Mouse (Mus musculus): ENCODE data around the gene Unc45a.

Unc45a gene

GRCm38 (mm10) chr7:80368009-80368408 lies 27.2 kb upstream of the Unc45a start:
- DNase-seq (ENCODE audit: low read depth, low spot score): no peak

- DNase-seq (ENCODE audit: low read depth, low spot score): no peak
Measured at GRCm38 (mm10) chr7:80367232-80367631, 26.4 kb upstream of the Unc45a start.

- no peak for DNase-seq (ENCODE audit: low read depth, low spot score)
Measured at GRCm38 (mm10) chr7:80365759-80366158, 25.0 kb upstream of the Unc45a start.

- peak; percentile 62 for DNase-seq (ENCODE audit: low read depth, low spot score)
Measured at GRCm38 (mm10) chr7:80360435-80360834, 19.6 kb upstream of the Unc45a start.

- DNase-seq (ENCODE audit: low read depth, low spot score): no peak
Measured at GRCm38 (mm10) chr7:80358039-80358438, 17.2 kb upstream of the Unc45a start.

- no peak for DNase-seq (ENCODE audit: low read depth, low spot score)
Measured at GRCm38 (mm10) chr7:80357156-80357555, 16.4 kb upstream of the Unc45a start.

- DNase-seq (ENCODE audit: low read depth, low spot score): no peak
Measured at GRCm38 (mm10) chr7:80356351-80356750, 15.5 kb upstream of the Unc45a start.

- DNase-seq (ENCODE audit: low read depth, low spot score): no peak
Measured at GRCm38 (mm10) chr7:80352920-80353319, 12.1 kb upstream of the Unc45a start.

- no peak for DNase-seq (ENCODE audit: low read depth, low spot score)
Measured at GRCm38 (mm10) chr7:80350808-80351207, 10.0 kb upstream of the Unc45a start.

GRCm38 (mm10) chr7:80347670-80348586 lies 7.1 kb upstream of the Unc45a start:
- DNase-seq (ENCODE audit: low read depth, low spot score): no peak

- no peak for DNase-seq (ENCODE audit: low read depth, low spot score)
Measured at GRCm38 (mm10) chr7:80346830-80347229, 6.0 kb upstream of the Unc45a start.

GRCm38 (mm10) chr7:80346173-80346572 lies 5.4 kb upstream of the Unc45a start:
- no peak for DNase-seq (ENCODE audit: low read depth, low spot score)

- DNase-seq (ENCODE audit: low read depth, low spot score): no peak
Measured at GRCm38 (mm10) chr7:80343270-80344018, 2.6 kb upstream of the Unc45a start.

- DNase-seq (ENCODE audit: low read depth, low spot score): peak; percentile 84
Measured at GRCm38 (mm10) chr7:80342858-80343257, 2.1 kb upstream of the Unc45a start, which contains the start of gene Hddc3. Hddc3 (plus strand) TSS chr7:80343104.

- DNase-seq (ENCODE audit: low read depth, low spot score): no peak
Measured at GRCm38 (mm10) chr7:80341793-80342192, 988 bp upstream of the Unc45a start.

- peak; percentile 98 for DNase-seq (ENCODE audit: low read depth, low spot score)
Measured at GRCm38 (mm10) chr7:80339793-80340628, 794 bp downstream of the Unc45a start.

GRCm38 (mm10) chr7:80339371-80339770 lies 1.4 kb downstream of the Unc45a start:
- no peak for DNase-seq (ENCODE audit: low read depth, low spot score)

GRCm38 (mm10) chr7:80336932-80337331 lies 3.9 kb downstream of the Unc45a start:
- no peak for DNase-seq (ENCODE audit: low read depth, low spot score)

- DNase-seq (ENCODE audit: low read depth, low spot score): no peak
Measured at GRCm38 (mm10) chr7:80334848-80335247, 6.0 kb downstream of the Unc45a start.

GRCm38 (mm10) chr7:80331433-80331832 lies 9.4 kb downstream of the Unc45a start:
- DNase-seq (ENCODE audit: low read depth, low spot score): no peak

- no peak for DNase-seq (ENCODE audit: low read depth, low spot score)
Measured at GRCm38 (mm10) chr7:80330278-80330677, 10.5 kb downstream of the Unc45a start.

GRCm38 (mm10) chr7:80326076-80326475 lies 14.7 kb downstream of the Unc45a start:
- no peak for DNase-seq (ENCODE audit: low read depth, low spot score)
